24 mouse cellular contexts compared by ENCODE assay signal in the genomic region with DNA sequence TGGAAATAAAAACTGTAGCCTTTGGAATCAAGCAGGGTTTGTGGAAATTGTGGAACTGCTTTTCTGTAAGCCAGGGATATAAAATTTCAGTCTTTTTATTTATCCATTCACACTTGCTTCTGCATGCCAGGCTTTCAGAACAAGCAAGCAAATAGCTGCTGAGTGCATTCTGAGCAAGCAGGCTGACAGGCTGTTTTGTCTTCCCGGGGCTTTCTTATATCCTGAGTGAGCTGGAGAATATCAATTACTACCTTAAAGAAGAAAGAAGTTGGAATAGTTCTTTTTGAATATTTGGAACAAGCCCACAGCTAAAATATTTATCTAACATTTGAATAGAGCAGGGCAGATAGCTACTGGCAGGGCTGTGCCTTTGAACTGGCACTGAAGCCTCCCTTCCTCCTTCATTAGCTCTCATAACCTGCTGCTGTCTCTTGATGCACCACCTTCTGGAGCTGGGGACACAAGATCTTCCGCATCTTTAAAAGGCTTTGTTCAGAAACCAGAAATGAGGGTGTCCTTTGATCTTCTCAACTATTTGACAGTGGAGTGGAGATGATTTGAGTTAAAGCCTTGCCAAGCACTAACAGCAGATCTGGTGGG. TPM values are rescaled to one million over a fixed set of nuclear protein-coding genes. Genes with fewer than 3 reads are reported as not detected.
DNase-seq lines count a peak whose midpoint lies in the region; ATAC-seq and TF ChIP-seq lines count a peak whose summit lies in the region.
"Had no signal": no experiment of that assay in that cellular context is flagged by ENCODE, and none has a peak within 500 bp of the region (broad histone marks: within the 10 kb centered on the region; RNA-seq: fewer than 3 reads in every experiment).

No protein-coding gene starts in this region.

- no peaks in the 10 kb centered on the region for H3K27me3 ChIP-seq in midbrain, embryonic 14.5 days (ENCODE audit: control insufficient read depth, insufficient read depth, low read length)
- H3K27me3 ChIP-seq in midbrain, embryonic 11.5 days (ENCODE audit: control insufficient read depth, insufficient read depth, low read length) = no peaks in the 10 kb centered on the region
- H3K27me3 ChIP-seq in forebrain, postnatal 0 days (ENCODE audit: insufficient read depth, low read length) = no peaks in the 10 kb centered on the region
- H3K27me3 ChIP-seq in midbrain, postnatal 0 days (ENCODE audit: insufficient read depth, low read length) = no peaks in the 10 kb centered on the region
- H3K27me3 ChIP-seq: CH12.LX; limb, embryonic 13.5 days; liver, embryonic 13.5 days had no signal

- H3K9ac ChIP-seq in midbrain, embryonic 14.5 days (replicated peaks; ENCODE audit: low read length) = no peak overlapping the region
- H3K9ac ChIP-seq in midbrain, embryonic 11.5 days (ENCODE audit: low read length) = no peak overlapping the region
- no peak overlapping the region for H3K9ac ChIP-seq in forebrain, postnatal 0 days
- no peak overlapping the region for H3K9ac ChIP-seq in midbrain, postnatal 0 days (replicated peaks; ENCODE audit: low read length, poor library complexity, severe bottlenecking)
- H3K9ac ChIP-seq: limb, embryonic 13.5 days; liver, embryonic 13.5 days; lung, embryonic 14.5 days had no signal

- H3K4me3 ChIP-seq in midbrain, embryonic 14.5 days (replicated peaks; ENCODE audit: low read depth, low read length) = no peak overlapping the region
- H3K4me3 ChIP-seq in midbrain, embryonic 11.5 days (ENCODE audit: low read depth, low read length) = no peak overlapping the region
- no peak overlapping the region for H3K4me3 ChIP-seq in forebrain, postnatal 0 days (ENCODE audit: low read depth, low read length)
- H3K4me3 ChIP-seq in midbrain, postnatal 0 days (ENCODE audit: low read depth, low read length) = no peak overlapping the region
- H3K4me3 ChIP-seq: limb, embryonic 13.5 days; liver, embryonic 13.5 days had no signal

- no peaks in the 10 kb centered on the region for H3K4me1 ChIP-seq in midbrain, embryonic 14.5 days (ENCODE audit: control insufficient read depth, insufficient read depth, low read length)
- no peaks in the 10 kb centered on the region for H3K4me1 ChIP-seq in midbrain, embryonic 11.5 days (ENCODE audit: control insufficient read depth, insufficient read depth, low read length)
- peaks cover 5% of the 10 kb centered on the region; the same call in 1 of the 2 replicates for H3K4me1 ChIP-seq in forebrain, postnatal 0 days (ENCODE audit: insufficient read depth)
- H3K4me1 ChIP-seq in midbrain, postnatal 0 days (ENCODE audit: insufficient read depth, low read length) = peaks cover 7% of the 10 kb centered on the region

- ATAC-seq in frontal cortex, adult (ENCODE audit: low TSS enrichment) = peak; percentile 58; the same call in 1 of the 2 replicates
- no peak for ATAC-seq in midbrain, embryonic 14.5 days (ENCODE audit: low FRiP score, low TSS enrichment)
- ATAC-seq in midbrain, embryonic 11.5 days (ENCODE audit: low FRiP score) = no peak
- ATAC-seq in forebrain, postnatal 0 days = peak; percentile 77
- ATAC-seq in midbrain, postnatal 0 days (ENCODE audit: low FRiP score) = peak; percentile 62; the same call in 1 of the 2 replicates
- ATAC-seq in megakaryocyte, adult 5-6 weeks (ENCODE audit: poor library complexity, severe bottlenecking) = no peak
- ATAC-seq: inflammation-experienced regulatory T-cells, adult 6 months had no signal

- WGBS in midbrain, embryonic 14.5 days = 40% methylated on average over 2 of the region's 2 CpGs
- WGBS in midbrain, embryonic 11.5 days = 82% methylated on average over 2 of the region's 2 CpGs
- WGBS in forebrain, postnatal 0 days = 20% methylated on average over 2 of the region's 2 CpGs
- WGBS in midbrain, postnatal 0 days = 30% methylated on average over 2 of the region's 2 CpGs

- no peak for TF ChIP-seq CTCF in forebrain, postnatal 0 days (IDR thresholded peaks at IDR 0.05; ENCODE audit: low read depth)
- no peak for TF ChIP-seq CTCF in midbrain, postnatal 0 days (IDR thresholded peaks at IDR 0.05)

- intact Hi-C loops in heart, postnatal 10 days (cut with DNase I) = no loop called here

- no peaks in the 10 kb centered on the region for H3K36me3 ChIP-seq in midbrain, embryonic 14.5 days (ENCODE audit: control insufficient read depth, insufficient read depth, low read length)
- H3K36me3 ChIP-seq in midbrain, embryonic 11.5 days (ENCODE audit: control insufficient read depth, insufficient read depth, low read length) = no peaks in the 10 kb centered on the region
- no peaks in the 10 kb centered on the region for H3K36me3 ChIP-seq in forebrain, postnatal 0 days (ENCODE audit: insufficient read depth)
- no peaks in the 10 kb centered on the region for H3K36me3 ChIP-seq in midbrain, postnatal 0 days (ENCODE audit: insufficient read depth, low read length)
- H3K36me3 ChIP-seq: limb, embryonic 13.5 days had no signal

- H3K9me3 ChIP-seq in midbrain, embryonic 14.5 days (ENCODE audit: control insufficient read depth, low read length) = no peaks in the 10 kb centered on the region
- H3K9me3 ChIP-seq in midbrain, embryonic 11.5 days (ENCODE audit: control insufficient read depth, low read length) = no peaks in the 10 kb centered on the region
- H3K9me3 ChIP-seq in forebrain, postnatal 0 days (ENCODE audit: low read length) = no peaks in the 10 kb centered on the region
- no peaks in the 10 kb centered on the region for H3K9me3 ChIP-seq in midbrain, postnatal 0 days (ENCODE audit: low read length)
- H3K9me3 ChIP-seq: limb, embryonic 13.5 days; liver, embryonic 13.5 days had no signal

- no peak for DNase-seq in frontal cortex, postnatal 36 days (ENCODE audit: low spot score in 2 of 2)
- DNase-seq in midbrain, embryonic 14.5 days = peak; percentile 36
- no peak for DNase-seq in midbrain, embryonic 11.5 days (ENCODE audit: low spot score, missing footprints)
- DNase-seq in forebrain, postnatal 0 days = peak; percentile 37
- no peak for DNase-seq in midbrain, postnatal 0 days (ENCODE audit: low spot score)
- DNase-seq in heart, postnatal 10 days = no peak
- DNase-seq: adrenal gland, postnatal 36 days; cerebellum, adult 2 months; gastrocnemius, postnatal 36 days; kidney, adult 2 months; kidney, postnatal 25 days; layer of hippocampus, adult 9-11 months; liver, embryonic 13.5 days; lung, embryonic 14.5 days; lung, postnatal 36 days; retina, postnatal 1 day; right cerebral cortex, postnatal 4 days; thymus, postnatal 14 days had no signal

- peak overlapping the region; percentile 52 for H3K27ac ChIP-seq in midbrain, embryonic 14.5 days (replicated peaks; ENCODE audit: low read depth, low read length)
- H3K27ac ChIP-seq in midbrain, embryonic 11.5 days (ENCODE audit: low read depth, low read length) = no peak overlapping the region
- peak overlapping the region; percentile 22; the same call in 1 of the 2 replicates for H3K27ac ChIP-seq in forebrain, postnatal 0 days (ENCODE audit: low read depth, low read length)
- peak overlapping the region; percentile 40 for H3K27ac ChIP-seq in midbrain, postnatal 0 days (ENCODE audit: low read depth, low read length)
- H3K27ac ChIP-seq: limb, embryonic 13.5 days; liver, embryonic 13.5 days; stomach, postnatal 0 days had no signal

- H3K4me2 ChIP-seq in midbrain, embryonic 14.5 days (ENCODE audit: low read length) = no peak overlapping the region
- H3K4me2 ChIP-seq in midbrain, embryonic 11.5 days = no peak overlapping the region
- no peak overlapping the region for H3K4me2 ChIP-seq in forebrain, postnatal 0 days (ENCODE audit: low read depth)
- H3K4me2 ChIP-seq in midbrain, postnatal 0 days (ENCODE audit: low read depth, low read length, poor library complexity, severe bottlenecking) = no peak overlapping the region
- H3K4me2 ChIP-seq: limb, embryonic 13.5 days; liver, embryonic 13.5 days; lung, embryonic 14.5 days had no signal

RNA-seq across cellular contexts. Expression of gene Nup93, which starts 35.6 kb away (rescaled TPM):
- 58.5 and 75.4 TPM in 2 replicates for polyA plus RNA-seq in midbrain, embryonic 14.5 days (2014; fragmentation: Nextera tagmentation; extraction: Ambion mirVana)
- polyA plus RNA-seq in midbrain, embryonic 11.5 days (2014; fragmentation: Nextera tagmentation; extraction: Ambion mirVana) = 118 and 121 TPM in 2 replicates
- total RNA-seq in forebrain, postnatal 0 days (2014; rRNA removed) = 43.7 and 44.5 TPM in 2 replicates
- 31.4 and 36.7 TPM in 2 replicates for polyA plus RNA-seq in forebrain, postnatal 0 days (2015; fragmentation: Nextera tagmentation; extraction: Ambion mirVana)
- total RNA-seq in midbrain, postnatal 0 days (2014; rRNA removed) = 47.9 and 65.3 TPM in 2 replicates
- polyA plus RNA-seq in midbrain, postnatal 0 days (2015; fragmentation: Nextera tagmentation; extraction: Ambion mirVana) = 38.4 and 39.9 TPM in 2 replicates
- 15.8 and 17.7 TPM in 2 replicates for total RNA-seq in megakaryocyte, adult 5-6 weeks (2015)
- 22.9 and 24.1 TPM in 2 replicates for total RNA-seq in megakaryocyte, adult 5-6 weeks (2017)
- 10 to 100 TPM; 27.6 to 28.3 TPM for total RNA-seq in heart, postnatal 10 days (2021)

Comparison
In these comparisons a context has a peak if more than half of its experiments do, and no peak if none do; other contexts are left out.
1. ATAC-seq: peak in frontal cortex, adult (single experiment), forebrain, postnatal 0 days (single experiment) and midbrain, postnatal 0 days (single experiment); none in midbrain, embryonic 14.5 days (single experiment), midbrain, embryonic 11.5 days (single experiment) and megakaryocyte, adult 5-6 weeks (single experiment).
2. DNase-seq: peak in midbrain, embryonic 14.5 days (single experiment) and forebrain, postnatal 0 days (single experiment); none in frontal cortex, postnatal 36 days (0 of 2), midbrain, embryonic 11.5 days (single experiment), midbrain, postnatal 0 days (single experiment) and heart, postnatal 10 days (0 of 2).